Mouse (Mus musculus) erythroblast, embryonic 14.5 days (primary cell): ENCODE data around the gene Fstl3. TPM values are rescaled to one million over a fixed set of nuclear protein-coding genes. Genes with fewer than 3 reads are reported as not detected.

Experiments used
- H3K27me3 ChIP-seq: 2 replicates; pipeline ENCODE4 v1.6.1; 2012; ENCODE audit warnings: inconsistent platforms; ENCODE audit not compliant: control insufficient read depth
- H3K36me3 ChIP-seq: 2 replicates; pipeline ENCODE4 v1.6.1; 2012; ENCODE audit warnings: mild to moderate bottlenecking, inconsistent platforms; ENCODE audit not compliant: control insufficient read depth
- H3K4me1 ChIP-seq: 2 replicates; pipeline ENCODE4 v1.6.1; 2012; ENCODE audit warnings: inconsistent platforms; ENCODE audit not compliant: control insufficient read depth
- H3K4me3 ChIP-seq: replicated peaks from 2 replicates; pipeline ENCODE3; 2012; ENCODE audit warnings: moderate library complexity, mild to moderate bottlenecking, inconsistent platforms
- H3K9me3 ChIP-seq: 2 replicates; pipeline ENCODE4 v1.6.1; 2012; ENCODE audit warnings: low read length, inconsistent platforms, mixed read lengths; ENCODE audit not compliant: control insufficient read depth
- GATA1 ChIP-seq: IDR thresholded peaks from 2 replicates; pipeline ENCODE4 v1.6.1; 2012; ENCODE audit warnings: low read length, inconsistent platforms, mixed read lengths
- TAL1 ChIP-seq: IDR thresholded peaks from 3 replicates; pipeline ENCODE4 v1.6.1; 2012; ENCODE audit warnings: low read length, inconsistent platforms, mixed read lengths
- polyA plus RNA-seq: library from polyadenylated mRNA; stranded (reverse); fragments of >175 nt; gene quantifications from 2 replicates; pipeline ENCODE4 v1.2.3, GENCODE M21; 2012

The Fstl3 gene
- polyA plus RNA-seq, 1 experiment: 0.02 TPM

- Histone ChIP-seq H3K4me1 (peaks cover 14% of the 10 kb centered on the region), H3K9me3 (peaks cover 25% of the 10 kb centered on the region), H3K36me3 (peaks cover 85% of the 10 kb centered on the region), H3K4me3 (no peak overlapping the region), H3K27me3 (no peaks in the 10 kb centered on the region)
- no peak for TF ChIP-seq TAL1
Measured at GRCm38 (mm10) chr10:79740863-79741262, 36.2 kb upstream of the Fstl3 start.

DNA sequence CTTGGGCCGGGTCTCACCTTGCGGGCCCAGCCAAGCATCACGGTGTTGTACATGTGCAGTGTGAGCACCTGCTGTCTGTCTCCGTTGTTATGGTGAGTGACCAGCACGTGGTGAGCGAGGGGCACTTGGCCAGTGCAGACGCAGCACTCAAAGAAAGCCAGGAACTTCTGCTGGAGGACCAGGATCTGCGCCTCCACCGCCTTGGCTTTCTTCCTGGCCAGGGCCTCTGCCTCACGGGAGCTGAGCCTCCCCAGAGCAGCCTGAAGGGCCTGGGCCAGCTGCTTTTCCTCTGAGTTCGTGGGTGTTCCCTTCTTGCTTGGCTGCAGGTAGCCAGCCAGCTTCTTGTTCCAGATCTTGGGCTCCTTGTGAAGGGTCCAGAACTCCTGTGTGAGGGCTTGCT, 33.9 kb upstream of the Fstl3 start:
- H3K4me1 ChIP-seq: peaks cover 31% of the 10 kb centered on the region
- H3K9me3 ChIP-seq: peaks cover 12% of the 10 kb centered on the region; the same call in 1 of the 2 replicates
- TF ChIP-seq TAL1 (no peak), GATA1 (no peak)
- H3K4me3 ChIP-seq: no peak overlapping the region
- H3K36me3 ChIP-seq: peaks cover 62% of the 10 kb centered on the region
- no peaks in the 10 kb centered on the region for H3K27me3 ChIP-seq

- Histone ChIP-seq H3K27me3 (no peaks in the 10 kb centered on the region), H3K4me1 (peaks cover 38% of the 10 kb centered on the region), H3K4me3 (no peak overlapping the region), H3K36me3 (peaks cover 55% of the 10 kb centered on the region), H3K9me3 (peaks cover 10% of the 10 kb centered on the region; the same call in 1 of the 2 replicates)
- TF ChIP-seq TAL1: no peak
- no peak for TF ChIP-seq GATA1
Measured at GRCm38 (mm10) chr10:79743650-79744365, 33.3 kb upstream of the Fstl3 start.

DNA sequence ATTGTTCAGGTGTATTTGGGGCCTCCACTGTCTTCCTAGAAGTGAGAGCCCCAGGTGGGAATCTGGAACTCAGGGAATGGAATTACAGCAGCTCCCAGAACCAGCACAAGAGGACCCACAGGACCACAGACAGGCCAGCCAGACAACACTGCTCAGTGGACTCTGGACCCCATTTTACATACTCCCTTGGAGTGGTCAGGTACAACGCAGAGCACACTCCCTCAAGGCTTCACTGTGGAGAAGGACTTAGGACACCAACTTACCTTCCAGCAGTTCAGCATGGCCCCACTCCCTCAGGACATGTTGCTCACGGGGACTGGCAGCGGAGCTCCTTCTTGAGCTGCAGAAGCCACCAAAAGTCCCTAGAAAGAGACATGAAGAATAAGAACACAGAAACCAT, 31.7 kb upstream of the Fstl3 start:
- no peaks in the 10 kb centered on the region for H3K9me3 ChIP-seq
- H3K4me1 ChIP-seq: peaks cover 50% of the 10 kb centered on the region
- H3K4me3 ChIP-seq: peak overlapping the region; percentile 80
- TF ChIP-seq TAL1 (no peak), GATA1 (no peak)
- no peaks in the 10 kb centered on the region for H3K27me3 ChIP-seq
- peaks cover 39% of the 10 kb centered on the region for H3K36me3 ChIP-seq

- TF ChIP-seq GATA1 (no peak), TAL1 (no peak)
- H3K9me3 ChIP-seq: no peaks in the 10 kb centered on the region
- peaks cover 51% of the 10 kb centered on the region for H3K4me1 ChIP-seq
- peak within 1 kb of the TSS; percentile 80 for H3K4me3 ChIP-seq
- H3K36me3 ChIP-seq: peaks cover 32% of the 10 kb centered on the region
- no peaks in the 10 kb centered on the region for H3K27me3 ChIP-seq
Measured at GRCm38 (mm10) chr10:79745898-79746773, 30.9 kb upstream of the Fstl3 start, which contains the start of gene Polrmt. Polrmt (minus strand) TSS chr10:79746581.

DNA sequence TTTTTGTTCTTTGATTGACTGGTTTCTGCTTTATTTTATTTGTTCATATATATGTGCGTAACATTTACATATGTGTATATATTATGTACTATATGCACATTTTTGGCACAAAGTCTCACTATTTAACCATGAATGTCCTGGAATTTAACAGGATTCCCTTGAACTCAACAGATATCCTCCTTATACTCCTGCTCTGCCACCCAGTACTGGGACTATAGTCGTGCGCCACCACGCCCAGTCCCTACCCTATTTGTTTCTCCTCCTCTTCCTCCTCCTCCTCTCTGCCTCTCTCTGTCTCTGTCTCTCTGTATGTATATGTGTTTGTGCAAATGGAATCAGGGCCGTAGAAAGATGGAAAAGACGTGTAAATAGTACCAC, 30.3 kb upstream of the Fstl3 start:
- peaks cover 2% of the 10 kb centered on the region for H3K27me3 ChIP-seq
- H3K4me1 ChIP-seq: peaks cover 53% of the 10 kb centered on the region
- peak overlapping the region; percentile 80 for H3K4me3 ChIP-seq
- H3K36me3 ChIP-seq: peaks cover 26% of the 10 kb centered on the region
- TF ChIP-seq TAL1: no peak
- TF ChIP-seq GATA1: no peak
- H3K9me3 ChIP-seq: no peaks in the 10 kb centered on the region

GRCm38 (mm10) chr10:79748496-79748895, 28.6 kb upstream of the Fstl3 start:
- Histone ChIP-seq H3K4me1 (peaks cover 53% of the 10 kb centered on the region), H3K36me3 (peaks cover 12% of the 10 kb centered on the region), H3K27me3 (peaks cover 2% of the 10 kb centered on the region), H3K9me3 (no peaks in the 10 kb centered on the region), H3K4me3 (no peak overlapping the region)
- TF ChIP-seq TAL1 (no peak), GATA1 (no peak)

DNA sequence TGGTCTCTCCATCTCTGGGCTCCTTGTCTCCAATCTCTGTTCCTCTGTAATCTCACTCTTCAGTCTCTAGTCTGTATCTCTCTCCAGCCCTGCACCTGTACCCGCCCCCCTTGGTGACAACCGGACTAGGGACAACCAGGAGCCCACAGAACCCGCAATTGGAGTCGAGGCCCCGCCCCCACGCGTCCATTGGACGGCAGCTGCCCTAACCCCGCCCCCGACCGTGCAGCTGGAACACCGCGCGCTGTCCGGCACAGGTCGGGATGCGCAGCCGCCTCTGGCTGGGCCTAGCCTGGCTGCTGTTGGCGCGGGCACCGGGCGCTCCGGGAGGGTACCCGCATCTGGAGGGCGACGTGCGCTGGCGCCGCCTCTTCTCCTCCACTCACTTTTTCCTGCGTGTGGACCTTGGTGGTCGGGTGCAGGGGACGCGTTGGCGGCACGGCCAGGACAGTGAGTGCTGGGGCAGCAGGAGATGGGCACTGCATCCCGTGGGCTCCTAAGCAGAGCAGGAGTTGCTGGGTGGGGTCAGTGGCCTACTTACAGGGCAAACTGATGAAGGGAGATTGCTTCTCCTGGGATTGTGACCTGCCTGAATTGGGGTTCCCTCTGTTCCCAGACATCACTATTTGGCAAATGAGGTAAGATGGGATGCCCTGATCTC, 22.1 kb upstream of the Fstl3 start, which contains the start of gene Fgf22:
Fgf22 (plus strand) TSS at position 221 of the 661 bp plus-strand sequence.
- Histone ChIP-seq H3K27me3 (peaks cover 5% of the 10 kb centered on the region), H3K9me3 (no peaks in the 10 kb centered on the region), H3K36me3 (peaks cover 42% of the 10 kb centered on the region), H3K4me3 (peak within 1 kb of the TSS; percentile 41), H3K4me1 (peaks cover 18% of the 10 kb centered on the region)
- TF ChIP-seq GATA1: no peak
- TF ChIP-seq TAL1: no peak

- no peaks in the 10 kb centered on the region for H3K9me3 ChIP-seq
- TF ChIP-seq GATA1 (no peak), TAL1 (no peak)
- peaks cover 5% of the 10 kb centered on the region for H3K27me3 ChIP-seq
- peaks cover 50% of the 10 kb centered on the region for H3K36me3 ChIP-seq
- peaks cover 15% of the 10 kb centered on the region for H3K4me1 ChIP-seq
- H3K4me3 ChIP-seq: no peak overlapping the region
Measured at GRCm38 (mm10) chr10:79755854-79756253, 21.2 kb upstream of the Fstl3 start.
